Mouse (Mus musculus): ENCODE measurements around the gene Ntpcr.

The Ntpcr gene

GRCm38 (mm10) chr8:125726143-125726542, 3.6 kb upstream of the Ntpcr start:
- no peak for DNase-seq

- no peak for DNase-seq
These were observed 2.8 kb upstream of the Ntpcr start for GRCm38 (mm10) chr8:125726986-125727385.

- DNase-seq: no peak
These were observed 2.0 kb upstream of the Ntpcr start for GRCm38 (mm10) chr8:125727797-125728196.

GRCm38 (mm10) chr8:125733964-125734956, 4.5 kb downstream of the Ntpcr start:
- DNase-seq: peak; percentile 86 to 91

GRCm38 (mm10) chr8:125738956-125739355, 9.2 kb downstream of the Ntpcr start:
- no peak for DNase-seq

GRCm38 (mm10) chr8:125740655-125741054, 10.9 kb downstream of the Ntpcr start:
- DNase-seq: no peak

GRCm38 (mm10) chr8:125741377-125741776, 11.6 kb downstream of the Ntpcr start:
- DNase-seq: peak; percentile 44 to 65

GRCm38 (mm10) chr8:125741855-125742254, 12.1 kb downstream of the Ntpcr start:
- no peak for DNase-seq

- no peak for DNase-seq
These were observed 12.6 kb downstream of the Ntpcr start for GRCm38 (mm10) chr8:125742406-125742805.

- no peak for DNase-seq
These were observed 15.3 kb downstream of the Ntpcr start for GRCm38 (mm10) chr8:125744914-125745576.

GRCm38 (mm10) chr8:125747390-125747789, 17.6 kb downstream of the Ntpcr start:
- no peak for DNase-seq

GRCm38 (mm10) chr8:125750846-125751245, 21.1 kb downstream of the Ntpcr start:
- DNase-seq: no peak

- DNase-seq: no peak
These were observed 26.1 kb downstream of the Ntpcr start for GRCm38 (mm10) chr8:125755896-125756295.

- DNase-seq: no peak
These were observed 26.8 kb downstream of the Ntpcr start for GRCm38 (mm10) chr8:125756391-125757105.

GRCm38 (mm10) chr8:125757106-125757496, 27.3 kb downstream of the Ntpcr start:
- no peak for DNase-seq

GRCm38 (mm10) chr8:125759022-125759421, 29.3 kb downstream of the Ntpcr start:
- DNase-seq: peak; percentile 58 to 67

GRCm38 (mm10) chr8:125763066-125763786, 33.5 kb downstream of the Ntpcr start:
- DNase-seq: no peak

GRCm38 (mm10) chr8:125768079-125768478, 38.3 kb downstream of the Ntpcr start:
- no peak for DNase-seq

GRCm38 (mm10) chr8:125772300-125772699, 42.5 kb downstream of the Ntpcr start:
- no peak for DNase-seq

- DNase-seq: no peak
These were observed 43.6 kb downstream of the Ntpcr start for GRCm38 (mm10) chr8:125773281-125773803.

GRCm38 (mm10) chr8:125775031-125775430, 45.3 kb downstream of the Ntpcr start:
- no peak for DNase-seq

GRCm38 (mm10) chr8:125776314-125776713, 46.6 kb downstream of the Ntpcr start:
- DNase-seq: no peak
